Mouse (Mus musculus) intestine, embryonic 14.5 days (tissue): ENCODE results near the gene Gm10721. TPM values are rescaled to one million over a fixed set of nuclear protein-coding genes. Genes with fewer than 3 reads are reported as not detected.
"Not testable (repeated sequence)": the region's sequence is repeated elsewhere in the genome, so short reads cannot be mapped to it uniquely, and the experiment has no call there.

Experiments used
- ATAC-seq: fragments of 200-750 bp; cut with Nextera tagmentation; replicated peaks from 2 replicates; pipeline ENCODE4 v1.8.0; 2017; ENCODE audit warnings: low read depth, moderate number of reproducible peaks, moderate TSS enrichment, moderate library complexity; ENCODE audit not compliant: low FRiP score, low TSS enrichment
- DNase-seq: peaks from one replicate; pipeline ENCODE4 v3.0.0-alpha.2; 2018; ENCODE audit warnings: low spot score
- H3K27ac ChIP-seq: fragments of 300-500 bp; sonication (generic); 2 replicates; pipeline ENCODE4 v1.5.1; 2014; ENCODE audit warnings: low read depth, mild to moderate bottlenecking, control low read depth
- H3K27me3 ChIP-seq: fragments of 300-500 bp; sonication (generic); replicated peaks from 2 replicates; pipeline ENCODE4 v1.6.1; 2014; ENCODE audit warnings: low read length, control low read depth; ENCODE audit not compliant: control insufficient read depth, insufficient read depth
- H3K36me3 ChIP-seq: fragments of 300-500 bp; sonication (generic); 2 replicates; pipeline ENCODE4 v1.6.1; 2014; ENCODE audit warnings: low read length, control low read depth; ENCODE audit not compliant: control insufficient read depth, insufficient read depth
- H3K4me1 ChIP-seq: fragments of 300-500 bp; sonication (generic); replicated peaks from 2 replicates; pipeline ENCODE4 v1.6.1; 2014; ENCODE audit warnings: low read length, control low read depth, mixed read lengths; ENCODE audit not compliant: control insufficient read depth, insufficient read depth
- H3K4me2 ChIP-seq: fragments of 300-500 bp; sonication (generic); 2 replicates; pipeline ENCODE4 v1.6.1; 2014; ENCODE audit warnings: low read length
- H3K4me3 ChIP-seq: fragments of 300-500 bp; sonication (generic); 2 replicates; pipeline ENCODE4 v1.5.1; 2014; ENCODE audit warnings: low read depth, low read length, control low read depth, mixed read lengths
- H3K9ac ChIP-seq: fragments of 300-500 bp; sonication (generic); 2 replicates; pipeline ENCODE4 v1.6.1; 2014; ENCODE audit warnings: mild to moderate bottlenecking, low read length
- H3K9me3 ChIP-seq: fragments of 300-500 bp; sonication (generic); 2 replicates; pipeline ENCODE4 v1.6.1; 2016; ENCODE audit warnings: low read length, control low read depth; ENCODE audit not compliant: control insufficient read depth
- WGBS: fragments of 180-500 bp; shearing (Covaris S2); extraction: QIAGEN DNeasy Blood & Tissue Kit; methylation state at CpG from one replicate; pipeline ENCODE4 v1.1.7; 2014; 5-methylcytosine and 5-hydroxymethylcytosine counted together
- polyA plus RNA-seq: library from polyadenylated mRNA; unstranded; fragments of >200 nt; fragmentation: Nextera tagmentation; extraction: Ambion mirVana; gene quantifications from 2 replicates; pipeline ENCODE4 v1.2.1, GENCODE M21; 2014

Gene Gm10721
- polyA plus RNA-seq, 1 experiment from 2014 or later, result not detected

GRCm38 (mm10) chr9:3023312-3023984 lies 10.5 kb downstream of the Gm10721 start, which contains the start of gene Gm10718:
TSS of gene Gm10718 (plus strand) at chr9:3023547.
- H3K9me3 ChIP-seq, ATAC-seq, DNase-seq, H3K27me3 ChIP-seq, H3K27ac ChIP-seq, H3K36me3 ChIP-seq, H3K4me2 ChIP-seq, H3K4me1 ChIP-seq, H3K9ac ChIP-seq, H3K4me3 ChIP-seq: not testable (repeated sequence)
- 80% methylated on average over 9 of the region's 13 CpGs for WGBS

- H3K9me3 ChIP-seq, DNase-seq, H3K27ac ChIP-seq, ATAC-seq, H3K4me1 ChIP-seq, H3K27me3 ChIP-seq, H3K4me2 ChIP-seq, H3K36me3 ChIP-seq, H3K9ac ChIP-seq, H3K4me3 ChIP-seq: not testable (repeated sequence)
- 65% methylated on average over 15 of the region's 16 CpGs for whole genome bisulfite sequencing
Measured at GRCm38 (mm10) chr9:3023985-3024648, 11.2 kb downstream of the Gm10721 start.

- not testable (repeated sequence) for H3K4me3 ChIP-seq, H3K36me3 ChIP-seq, H3K9me3 ChIP-seq, H3K27me3 ChIP-seq, H3K9ac ChIP-seq, H3K4me2 ChIP-seq, H3K27ac ChIP-seq, DNase-seq, H3K4me1 ChIP-seq, ATAC-seq
- 71% methylated on average over 12 of the region's 12 CpGs for WGBS
Measured at GRCm38 (mm10) chr9:3024912-3025467, 12.1 kb downstream of the Gm10721 start, which contains the start of gene Gm10717. TSS of gene Gm10717 (plus strand) at chr9:3025417.

GRCm38 (mm10) chr9:3025653-3026052 lies 12.7 kb downstream of the Gm10721 start:
- H3K27ac ChIP-seq, ATAC-seq, H3K36me3 ChIP-seq, H3K4me1 ChIP-seq, DNase-seq, H3K4me3 ChIP-seq, H3K9ac ChIP-seq, H3K27me3 ChIP-seq, H3K9me3 ChIP-seq, H3K4me2 ChIP-seq: not testable (repeated sequence)
- WGBS, result 56% methylated on average over 4 of the region's 6 CpGs

GRCm38 (mm10) chr9:3026136-3026535 lies 13.2 kb downstream of the Gm10721 start:
- H3K4me2 ChIP-seq, H3K9ac ChIP-seq, H3K9me3 ChIP-seq, DNase-seq, H3K36me3 ChIP-seq, H3K4me1 ChIP-seq, H3K27me3 ChIP-seq, H3K4me3 ChIP-seq, H3K27ac ChIP-seq, ATAC-seq: not testable (repeated sequence)
- WGBS, result 74% methylated on average over 5 of the region's 5 CpGs

DNA sequence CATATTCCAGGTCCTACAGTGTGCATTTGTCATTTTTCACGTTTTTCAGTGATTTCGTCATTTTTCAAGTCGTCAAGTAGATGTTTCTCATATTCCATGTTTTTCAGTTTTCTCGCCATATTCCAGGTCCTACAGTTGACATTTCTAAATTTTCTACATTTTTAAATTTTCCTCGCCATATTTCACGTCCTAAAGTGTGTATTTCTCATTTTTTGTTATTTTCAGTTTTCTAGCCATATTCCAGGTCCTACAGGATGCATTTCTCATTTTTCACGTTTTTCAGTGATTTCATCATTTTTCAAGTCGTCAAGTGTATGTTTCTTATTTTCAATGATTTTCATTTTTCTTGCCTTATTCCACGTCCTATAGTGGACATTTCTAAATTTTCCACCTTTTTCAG lies 13.8 kb downstream of the Gm10721 start:
- WGBS, result 70% methylated on average over 9 of the region's 9 CpGs
- not testable (repeated sequence) for H3K9me3 ChIP-seq, ATAC-seq, H3K9ac ChIP-seq, H3K4me3 ChIP-seq, H3K27ac ChIP-seq, H3K4me2 ChIP-seq, H3K36me3 ChIP-seq, H3K4me1 ChIP-seq, H3K27me3 ChIP-seq, DNase-seq

GRCm38 (mm10) chr9:3027200-3027599 lies 14.3 kb downstream of the Gm10721 start:
- not testable (repeated sequence) for H3K4me1 ChIP-seq, H3K27ac ChIP-seq, H3K9me3 ChIP-seq, H3K36me3 ChIP-seq, H3K9ac ChIP-seq, H3K27me3 ChIP-seq, H3K4me3 ChIP-seq, ATAC-seq, H3K4me2 ChIP-seq
- 74% methylated on average over 9 of the region's 9 CpGs for WGBS
- DNase-seq, result peak; percentile 57

DNA sequence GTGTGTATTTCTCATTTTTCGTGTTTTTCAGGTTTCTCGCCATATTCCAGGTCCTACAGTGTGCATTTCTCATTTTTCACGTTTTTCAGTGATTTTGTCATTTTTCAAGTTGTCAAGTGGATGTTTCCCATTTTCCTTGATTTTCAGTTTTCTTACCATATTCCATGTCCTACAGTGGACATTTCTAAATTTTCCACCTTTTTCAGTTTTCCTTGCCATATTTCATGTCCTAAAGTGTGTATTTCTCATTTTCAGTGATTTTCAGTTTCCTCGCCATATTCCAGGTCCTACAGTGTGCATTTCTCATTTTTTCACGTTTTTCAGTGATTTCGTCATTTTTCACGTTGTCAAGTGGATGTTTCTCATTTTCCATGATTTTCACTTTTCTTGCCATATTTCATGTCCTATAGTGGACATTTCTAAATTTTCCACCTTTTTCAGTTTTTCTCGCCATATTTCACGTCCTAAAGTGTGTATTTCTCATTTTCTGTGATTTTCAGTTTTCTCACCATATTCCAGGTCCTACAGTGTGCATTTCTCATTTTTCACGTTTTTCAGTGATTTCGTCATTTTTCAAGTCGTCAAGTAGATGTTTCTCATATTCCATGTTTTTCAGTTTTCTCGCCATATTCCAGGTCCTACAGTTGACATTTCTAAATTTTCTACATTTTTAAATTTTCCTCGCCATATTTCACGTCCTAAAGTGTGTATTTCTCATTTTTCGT lies 16.5 kb downstream of the Gm10721 start:
- not testable (repeated sequence) for H3K9ac ChIP-seq, H3K4me1 ChIP-seq, H3K9me3 ChIP-seq, H3K4me3 ChIP-seq, ATAC-seq, H3K27ac ChIP-seq, DNase-seq, H3K27me3 ChIP-seq, H3K4me2 ChIP-seq, H3K36me3 ChIP-seq
- 67% methylated on average over 12 of the region's 16 CpGs for WGBS
